Mouse (Mus musculus): ENCODE measurements around the gene Bcar3.

Bcar3 gene

GRCm38 (mm10) chr3:122292300-122293222 is 1.4 kb upstream of the Bcar3 start:
- peak; percentile 96 for DNase-seq (ENCODE audit: low spot score)

- peak; percentile 47 for DNase-seq (ENCODE audit: low spot score)
Measured at GRCm38 (mm10) chr3:122293223-122293953, 548 bp upstream of the Bcar3 start.

GRCm38 (mm10) chr3:122295511-122295910 is 1.6 kb downstream of the Bcar3 start:
- peak; percentile 38 for DNase-seq (ENCODE audit: low spot score)

- DNase-seq (ENCODE audit: low spot score) = no peak
Measured at GRCm38 (mm10) chr3:122296979-122297378, 3.0 kb downstream of the Bcar3 start.

- DNase-seq (ENCODE audit: low spot score) = no peak
Measured at GRCm38 (mm10) chr3:122300983-122301919, 7.3 kb downstream of the Bcar3 start.

- DNase-seq (ENCODE audit: low spot score) = no peak
Measured at GRCm38 (mm10) chr3:122304560-122304959, 10.6 kb downstream of the Bcar3 start.

- no peak for DNase-seq (ENCODE audit: low spot score)
Measured at GRCm38 (mm10) chr3:122307894-122308671, 14.1 kb downstream of the Bcar3 start.

GRCm38 (mm10) chr3:122308981-122309380 is 15.0 kb downstream of the Bcar3 start:
- DNase-seq (ENCODE audit: low spot score) = no peak

GRCm38 (mm10) chr3:122312078-122312477 is 18.1 kb downstream of the Bcar3 start:
- peak; percentile 89 for DNase-seq (ENCODE audit: low spot score)

- no peak for DNase-seq (ENCODE audit: low spot score)
Measured at GRCm38 (mm10) chr3:122312936-122313629, 19.1 kb downstream of the Bcar3 start.

- no peak for DNase-seq (ENCODE audit: low spot score)
Measured at GRCm38 (mm10) chr3:122313936-122314335, 20.0 kb downstream of the Bcar3 start.

GRCm38 (mm10) chr3:122316621-122317020 is 22.7 kb downstream of the Bcar3 start:
- no peak for DNase-seq (ENCODE audit: low spot score)

- DNase-seq (ENCODE audit: low spot score) = no peak
Measured at GRCm38 (mm10) chr3:122317339-122317738, 23.4 kb downstream of the Bcar3 start.

- DNase-seq (ENCODE audit: low spot score) = no peak
Measured at GRCm38 (mm10) chr3:122322226-122322625, 28.3 kb downstream of the Bcar3 start.

- DNase-seq (ENCODE audit: low spot score) = no peak
Measured at GRCm38 (mm10) chr3:122323841-122324240, 29.9 kb downstream of the Bcar3 start.

- DNase-seq (ENCODE audit: low spot score) = no peak
Measured at GRCm38 (mm10) chr3:122324528-122324927, 30.6 kb downstream of the Bcar3 start.

- no peak for DNase-seq (ENCODE audit: low spot score)
Measured at GRCm38 (mm10) chr3:122330484-122330883, 36.5 kb downstream of the Bcar3 start.

GRCm38 (mm10) chr3:122333493-122333892 is 39.6 kb downstream of the Bcar3 start:
- DNase-seq (ENCODE audit: low spot score) = no peak

GRCm38 (mm10) chr3:122333902-122334301 is 40.0 kb downstream of the Bcar3 start:
- DNase-seq (ENCODE audit: low spot score) = no peak

- DNase-seq (ENCODE audit: low spot score) = no peak
Measured at GRCm38 (mm10) chr3:122334375-122334774, 40.4 kb downstream of the Bcar3 start.
